Mouse (Mus musculus) induced T-regulatory cell, adult 2 months (primary cell): ENCODE data around the gene Ptov1.
A peak's percentile ranks its signal among the peaks of the same experiment; 100 is the strongest.

ENCODE experiments used
- DNase-seq: peaks from one replicate; pipeline ENCODE4 v3.0.0-alpha.2; 2012; ENCODE audit warnings: low read depth

Gene Ptov1

DNA sequence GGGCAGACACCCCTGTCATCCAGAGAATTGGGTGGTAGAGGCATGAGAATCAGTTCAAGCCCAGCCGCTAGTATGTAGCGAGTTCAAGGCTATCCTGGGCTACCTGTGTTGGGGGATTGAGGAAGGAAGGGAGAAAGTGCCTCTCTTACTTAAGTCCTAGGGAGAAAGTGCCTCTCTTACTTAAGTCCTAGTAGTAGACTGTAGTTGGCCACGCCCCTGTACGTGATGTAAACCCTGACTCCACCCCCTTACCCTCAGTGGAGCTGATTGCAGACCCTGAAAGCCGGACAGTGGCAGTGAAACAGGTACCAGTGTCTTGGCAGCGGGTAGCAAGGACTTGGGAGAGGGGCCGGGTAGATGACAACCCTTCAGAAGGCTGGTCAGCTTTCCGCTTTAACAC, 11.7 kb downstream of the Ptov1 start:
- DNase-seq, result peak; percentile 74

GRCm38 (mm10) chr7:44857042-44857552, 12.5 kb downstream of the Ptov1 start, which contains the start of gene Pnkp:
Gene Pnkp (plus strand): TSS chr7:44857139.
- DNase-seq, result peak; percentile 94

DNA sequence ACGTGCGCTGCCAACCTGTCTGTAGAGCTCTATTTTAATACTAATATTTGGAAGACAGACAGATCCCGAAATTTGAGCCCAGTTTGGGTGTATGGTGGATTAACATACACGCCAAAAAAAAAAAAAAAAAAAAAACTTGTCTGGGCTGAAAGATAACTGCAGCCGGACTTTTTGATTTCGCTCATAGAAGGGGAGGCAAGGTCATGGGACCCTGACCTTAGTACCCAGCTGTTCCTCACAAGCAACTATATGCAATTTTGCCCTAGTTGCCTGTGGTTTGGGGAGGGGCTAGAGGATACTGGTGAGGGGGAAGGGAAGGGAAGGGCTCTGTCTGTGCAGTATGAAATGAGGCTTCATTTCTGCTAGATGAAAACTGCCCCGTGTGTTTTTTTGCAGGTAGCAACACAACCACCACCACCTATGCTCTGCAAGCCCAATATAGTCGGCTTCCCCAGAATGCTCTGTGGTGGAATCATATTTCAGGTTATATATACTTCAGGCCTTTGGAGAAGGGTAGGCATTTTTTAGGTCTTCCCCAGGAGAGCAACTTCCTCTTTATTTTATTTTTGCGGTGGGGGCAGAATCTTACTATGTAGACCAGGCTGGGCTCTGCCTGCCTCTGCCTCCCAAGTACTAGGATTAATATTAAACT, 13.2 kb downstream of the Ptov1 start:
- peak; percentile 50 for DNase-seq

DNA sequence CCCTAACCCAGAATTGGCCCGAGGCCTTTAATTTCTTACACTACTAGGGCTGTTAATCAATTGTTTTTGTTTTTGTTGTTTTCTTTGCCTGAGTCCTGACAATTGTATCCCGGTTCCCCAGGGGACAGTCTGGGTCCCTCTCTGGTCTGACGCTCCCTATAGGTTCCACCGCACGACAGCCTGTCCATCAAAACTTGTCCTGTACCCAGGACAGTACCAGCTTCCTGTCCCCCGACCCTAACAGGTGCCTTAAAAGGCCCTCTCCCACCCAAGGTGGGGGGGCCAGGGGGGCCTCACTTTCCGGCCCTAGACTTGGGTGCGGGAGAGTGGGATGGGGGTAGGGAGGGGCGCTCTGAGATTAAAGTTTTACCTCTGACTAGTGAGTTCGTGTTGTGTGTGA, 14.6 kb downstream of the Ptov1 start:
- DNase-seq, result no peak

DNA sequence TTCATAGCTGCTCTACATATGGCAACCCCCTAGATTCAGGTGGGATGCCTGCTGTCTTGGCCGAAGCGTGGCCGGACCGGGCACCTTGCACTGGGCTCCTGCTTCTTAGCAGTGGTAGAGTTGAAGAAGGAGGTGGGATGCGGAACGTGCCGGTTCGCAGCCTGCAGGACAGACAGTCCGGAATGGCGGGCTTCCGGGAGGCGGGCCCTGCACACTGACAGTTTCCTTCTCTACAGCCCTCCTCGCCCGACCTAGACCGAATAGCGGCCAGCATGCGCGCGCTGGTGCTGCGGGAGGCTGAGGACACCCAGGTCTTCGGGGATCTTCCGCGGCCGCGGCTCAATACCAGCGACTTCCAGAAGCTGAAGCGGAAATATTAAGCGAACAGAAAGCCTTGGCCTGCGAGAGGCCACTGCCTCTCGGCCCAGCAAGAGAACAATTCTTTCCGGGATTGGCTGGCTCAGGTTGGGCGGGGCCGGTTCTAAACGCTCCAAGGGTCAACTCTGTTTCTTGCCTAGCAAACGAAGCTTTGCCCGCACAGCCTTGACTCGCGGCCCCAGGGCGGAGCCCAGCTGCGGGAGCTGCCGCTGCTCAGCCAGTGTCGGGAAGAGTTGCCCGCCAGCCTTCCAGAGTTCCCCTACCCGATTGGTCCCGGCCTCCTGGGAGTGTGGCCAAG, 15.1 kb downstream of the Ptov1 start:
- DNase-seq, result peak; percentile 89

DNA sequence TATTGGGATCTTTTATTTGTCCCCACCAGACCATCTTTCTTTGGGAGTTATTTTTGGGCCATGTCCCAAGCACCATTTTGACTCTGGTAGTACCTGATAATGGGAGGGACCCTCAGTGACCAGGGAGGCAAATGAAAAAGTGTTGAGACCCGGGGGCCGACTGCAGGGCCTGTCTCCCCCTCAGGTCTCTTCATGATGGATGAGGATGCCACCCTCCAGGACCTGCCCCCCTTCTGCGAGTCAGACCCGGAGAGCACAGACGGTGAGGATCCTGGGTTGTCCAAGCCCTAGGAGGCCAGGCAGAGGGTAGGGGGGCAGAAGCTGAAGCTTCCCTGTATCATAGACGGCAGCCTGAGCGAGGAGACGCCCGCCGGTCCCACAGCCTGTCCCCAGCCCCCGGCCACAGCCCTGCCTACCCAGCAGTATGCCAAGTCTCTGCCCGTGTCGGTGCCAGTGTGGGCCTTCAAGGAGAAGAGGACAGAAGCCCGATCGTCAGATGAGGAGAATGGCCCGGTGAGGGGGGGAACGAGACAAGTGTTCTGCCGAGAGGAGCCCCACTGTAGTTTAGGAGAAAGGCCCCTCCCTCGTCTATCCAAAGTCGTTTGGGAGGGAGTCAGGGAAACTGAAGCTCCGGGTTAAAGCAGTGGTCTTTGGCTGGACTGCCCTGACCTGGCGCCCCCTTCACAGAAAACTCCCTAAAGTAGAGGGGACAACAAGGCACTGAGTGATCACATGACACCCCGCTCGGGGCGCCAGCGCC, 15.8 kb downstream of the Ptov1 start:
- no peak for DNase-seq

- DNase-seq, result no peak
Observed at GRCm38 (mm10) chr7:44853065-44853464, 16.5 kb downstream of the Ptov1 start.

- no peak for DNase-seq
Observed at GRCm38 (mm10) chr7:44852259-44853027, 17.1 kb downstream of the Ptov1 start.

DNA sequence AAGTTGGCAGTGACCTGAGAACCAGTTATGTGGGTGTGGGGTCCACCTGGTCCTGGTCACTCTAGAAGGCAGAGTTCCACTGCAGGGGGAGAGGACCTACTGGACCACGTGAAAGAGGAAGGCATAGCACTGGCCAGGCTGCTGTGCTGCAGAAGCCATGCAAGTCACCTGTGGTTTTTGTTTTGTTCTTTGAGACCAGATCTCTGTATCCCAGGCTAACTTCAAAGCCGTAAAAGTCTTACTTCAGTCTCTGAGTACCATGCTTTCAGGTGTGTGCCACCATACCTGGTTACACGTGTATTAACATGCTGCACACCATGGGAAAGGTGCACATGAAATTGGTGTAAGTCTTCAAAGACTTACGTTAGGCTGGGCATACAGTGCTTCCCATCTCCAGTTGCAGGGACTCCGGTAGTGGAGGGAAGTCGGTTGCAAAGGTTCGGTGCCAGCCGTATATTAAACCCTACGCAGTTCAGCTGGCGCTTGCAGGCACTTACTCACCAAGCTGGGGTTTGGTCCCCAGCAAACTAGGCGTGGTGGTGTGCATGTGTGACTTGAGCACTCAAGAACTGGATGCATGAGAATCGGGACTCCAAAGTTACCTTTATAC, 17.9 kb downstream of the Ptov1 start:
- DNase-seq, result no peak

DNA sequence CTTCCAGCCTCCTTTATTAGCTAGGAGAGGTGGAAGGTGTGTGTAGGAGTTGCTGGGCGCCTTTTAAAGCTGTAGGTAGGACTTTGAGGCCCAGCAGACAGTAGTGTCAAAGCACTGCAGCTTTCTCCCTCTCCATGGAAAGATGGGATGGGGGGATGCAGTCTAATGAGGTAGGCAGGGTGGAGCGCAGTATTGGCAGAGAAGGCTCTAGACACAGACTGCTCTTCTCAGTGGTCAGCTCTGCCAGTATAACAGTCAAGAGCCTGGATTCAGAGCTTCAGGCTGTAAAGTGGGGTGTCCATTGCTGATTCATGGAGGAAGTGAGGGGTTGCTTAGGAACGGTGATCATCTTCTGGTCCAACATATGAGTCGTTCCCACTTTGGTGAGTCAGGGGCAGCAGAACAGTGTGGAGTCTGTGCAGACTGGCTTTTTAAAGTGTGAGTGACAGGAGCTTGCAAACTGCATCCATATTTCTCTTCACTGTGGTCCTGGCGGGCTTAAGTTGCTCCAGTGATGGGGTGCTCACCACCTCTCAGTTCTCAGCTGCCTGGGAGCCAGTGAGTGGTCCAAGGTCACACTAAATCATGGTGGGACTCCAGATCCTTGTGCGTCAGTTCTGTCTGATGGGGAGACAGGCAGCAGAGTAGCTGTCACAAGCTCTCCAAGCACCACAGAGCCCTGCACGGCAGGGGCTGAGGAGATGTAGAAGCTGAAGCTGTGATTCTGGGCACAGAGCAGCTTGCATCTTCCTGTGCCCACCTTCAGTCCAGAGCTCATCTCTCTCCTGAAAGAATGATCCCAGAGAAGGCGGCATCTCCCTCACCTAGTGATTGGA, 18.6 kb downstream of the Ptov1 start:
- no peak for DNase-seq

DNA sequence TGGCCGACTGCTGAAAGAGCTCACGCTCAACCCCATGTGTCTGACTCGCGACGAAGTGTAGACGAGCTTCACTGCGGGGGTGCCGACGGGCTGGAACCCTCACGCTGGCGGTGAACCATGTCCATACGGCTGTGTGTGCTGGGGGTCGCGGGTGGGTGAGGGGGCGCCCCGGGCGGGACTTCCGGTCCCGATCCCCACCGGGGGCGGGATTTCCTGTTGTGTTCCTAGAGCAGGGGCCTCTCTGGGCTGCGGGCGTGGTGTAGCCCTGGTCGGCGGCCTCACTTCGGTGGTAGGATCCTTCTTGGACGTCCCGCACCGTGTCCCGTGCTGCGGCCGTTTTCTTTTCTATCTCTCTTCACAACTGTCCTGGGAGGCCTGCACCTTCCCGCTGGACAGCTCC, 19.4 kb downstream of the Ptov1 start:
- peak; percentile 85 for DNase-seq

- peak; percentile 96 for DNase-seq
Observed at GRCm38 (mm10) chr7:44849416-44850111, 20.0 kb downstream of the Ptov1 start.

DNA sequence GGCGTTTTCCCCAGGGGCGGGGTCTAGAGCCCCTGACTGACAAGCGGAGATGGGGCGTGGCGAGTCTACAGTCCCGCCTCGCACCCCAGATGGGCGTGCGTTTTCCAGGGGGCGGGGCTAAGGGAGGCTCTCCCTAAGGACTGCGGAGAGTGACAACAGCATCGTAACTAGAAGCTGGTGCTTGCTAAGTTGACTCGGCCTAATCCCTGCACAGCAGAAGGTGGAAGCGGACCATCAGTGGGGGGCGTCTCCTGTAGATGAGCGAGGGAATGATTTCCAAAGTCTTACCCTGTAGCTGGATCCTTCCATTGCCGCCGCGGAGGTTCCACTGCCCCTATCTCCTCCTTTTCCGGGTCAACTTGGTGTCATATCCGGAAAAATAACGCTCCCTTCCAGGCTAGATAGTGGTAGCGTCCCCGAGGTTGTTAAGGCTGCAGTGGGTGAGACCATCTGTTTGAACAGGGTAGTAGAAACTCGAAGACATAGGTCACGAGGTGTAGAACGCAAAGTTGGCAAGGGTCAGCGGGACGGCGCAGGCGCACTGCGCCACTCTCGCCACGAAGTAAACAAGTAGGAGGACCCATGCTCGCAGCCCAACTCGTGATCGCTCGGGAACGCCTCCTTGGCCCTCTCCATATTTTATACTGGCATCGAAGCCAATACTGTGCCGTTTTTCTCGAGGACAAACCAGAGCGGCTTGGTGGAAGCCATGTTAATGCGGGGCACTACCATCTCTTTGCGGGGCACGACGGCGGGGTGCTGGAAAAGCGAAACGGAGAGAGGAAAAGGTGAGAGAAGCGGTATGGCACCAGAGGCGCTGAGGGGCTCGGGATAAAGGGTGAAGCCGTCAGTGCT, 20.8 kb downstream of the Ptov1 start, which contains the start of the genes Akt1s1 and Tbc1d17:
Gene Akt1s1 (plus strand): TSS at position 431 of the 855 bp plus-strand sequence.
Gene Tbc1d17 (minus strand): TSS at position 519 of the 855 bp plus-strand sequence.
- DNase-seq, result peak; percentile 100

- no peak for DNase-seq
Observed at GRCm38 (mm10) chr7:44847772-44848171, 21.8 kb downstream of the Ptov1 start.

- no peak for DNase-seq
Observed at GRCm38 (mm10) chr7:44846804-44847203, 22.8 kb downstream of the Ptov1 start.

- DNase-seq, result no peak
Observed at GRCm38 (mm10) chr7:44845006-44845405, 24.6 kb downstream of the Ptov1 start.

DNA sequence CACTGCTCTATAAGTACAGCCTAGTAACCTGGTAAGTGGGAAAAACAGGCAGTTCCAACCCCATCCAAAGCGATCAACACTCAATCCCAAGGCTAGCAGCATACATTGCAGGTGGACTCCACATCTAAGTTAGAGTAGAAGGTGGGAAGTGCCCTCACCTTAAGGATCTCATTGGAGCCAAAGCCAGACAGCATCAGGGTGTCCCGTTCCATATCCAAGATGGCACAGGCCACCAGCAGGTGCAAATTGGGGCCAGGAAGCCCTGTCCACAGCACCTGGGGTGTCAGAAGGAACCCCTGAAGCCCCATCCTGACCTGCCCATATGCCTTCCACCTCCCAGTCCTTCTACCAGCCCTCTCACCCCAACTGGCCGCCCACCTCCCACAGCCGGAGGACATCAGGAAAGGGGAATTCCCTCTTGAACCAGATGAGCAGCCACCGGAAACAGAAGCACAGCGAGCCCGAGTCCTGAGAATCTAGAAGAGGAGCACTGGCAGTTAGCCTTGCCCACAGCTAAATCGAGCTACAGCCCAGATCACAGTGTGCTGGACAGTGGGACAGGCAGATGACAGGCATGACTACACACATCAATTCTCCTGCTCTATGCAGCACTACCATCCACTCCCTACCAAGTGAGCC, 27.6 kb downstream of the Ptov1 start:
- no peak for DNase-seq

DNA sequence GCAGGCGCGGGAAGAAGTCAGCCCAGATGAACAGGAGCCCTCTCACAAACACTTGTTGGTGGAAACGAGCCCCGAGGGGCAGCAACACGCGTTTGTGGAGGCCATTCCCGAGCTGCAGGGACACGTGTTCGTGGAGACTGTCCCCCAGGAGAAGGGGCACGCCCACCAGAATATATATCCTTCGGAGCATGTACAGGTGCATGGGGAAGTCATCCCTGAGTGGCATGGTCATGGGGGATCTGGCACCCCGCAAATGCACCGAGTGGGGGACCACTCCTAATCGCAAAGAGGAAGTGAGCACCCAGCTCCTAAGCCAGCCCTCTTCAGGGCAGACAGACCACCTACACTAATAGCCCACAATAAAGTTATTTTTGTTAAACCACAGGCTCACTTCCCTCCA, 29.2 kb downstream of the Ptov1 start:
- no peak for DNase-seq
